Mouse (Mus musculus): Measurements from ENCODE around the gene Fgfbp3.
"Not testable (repeated sequence)": the region's sequence is repeated elsewhere in the genome, so short reads cannot be mapped to it uniquely, and the experiment has no call there.

The Fgfbp3 gene

GRCm38 (mm10) chr19:36910424-36911045, 8.9 kb downstream of the Fgfbp3 start:
- DNase-seq (ENCODE audit: low spot score): no peak

GRCm38 (mm10) chr19:36909676-36910292, 9.6 kb downstream of the Fgfbp3 start:
- no peak for DNase-seq (ENCODE audit: low spot score)

- no peak for DNase-seq (ENCODE audit: low spot score)
These were observed 10.3 kb downstream of the Fgfbp3 start for GRCm38 (mm10) chr19:36909150-36909549.

DNA sequence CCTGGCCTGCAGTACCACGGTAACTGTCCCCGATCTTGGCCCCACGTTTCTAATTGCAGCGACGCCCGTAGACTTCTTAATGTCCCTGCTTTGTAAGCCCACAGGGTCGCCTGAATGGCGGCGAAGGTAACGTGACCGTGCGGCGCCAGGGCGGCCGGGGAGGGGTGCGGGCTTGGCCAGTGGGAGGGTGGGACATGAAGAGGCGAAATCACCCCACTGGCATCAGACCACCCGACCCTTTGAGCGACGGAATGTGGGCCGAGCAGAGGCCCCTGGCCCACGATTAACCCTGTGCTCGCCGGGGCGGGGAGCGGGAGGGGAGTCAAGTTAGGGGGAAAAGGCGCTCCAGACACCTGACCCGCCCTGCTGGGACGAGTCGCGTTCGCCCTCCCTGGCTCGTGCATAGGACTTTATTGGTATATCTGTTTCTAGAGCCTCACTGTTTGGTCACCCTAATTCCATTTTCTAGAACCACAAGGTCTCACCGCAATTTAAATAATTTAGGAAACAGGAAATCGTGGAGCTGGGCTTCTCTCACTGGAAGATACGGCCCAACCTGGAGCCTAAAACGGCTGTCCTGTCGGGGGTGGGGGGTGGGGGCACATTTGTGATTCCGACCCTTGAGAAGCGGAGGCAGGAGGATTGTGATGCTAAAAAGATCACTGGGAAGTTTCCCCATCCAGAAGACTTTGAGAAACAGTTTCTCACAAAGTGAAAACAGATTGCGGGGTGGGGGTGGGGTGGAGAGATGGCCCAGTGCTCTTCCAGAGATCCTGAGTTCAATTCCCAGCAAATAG, 15.0 kb downstream of the Fgfbp3 start:
- no peak for DNase-seq (ENCODE audit: low spot score)

GRCm38 (mm10) chr19:36903377-36903776, 16.0 kb downstream of the Fgfbp3 start:
- no peak for DNase-seq (ENCODE audit: low spot score)

DNA sequence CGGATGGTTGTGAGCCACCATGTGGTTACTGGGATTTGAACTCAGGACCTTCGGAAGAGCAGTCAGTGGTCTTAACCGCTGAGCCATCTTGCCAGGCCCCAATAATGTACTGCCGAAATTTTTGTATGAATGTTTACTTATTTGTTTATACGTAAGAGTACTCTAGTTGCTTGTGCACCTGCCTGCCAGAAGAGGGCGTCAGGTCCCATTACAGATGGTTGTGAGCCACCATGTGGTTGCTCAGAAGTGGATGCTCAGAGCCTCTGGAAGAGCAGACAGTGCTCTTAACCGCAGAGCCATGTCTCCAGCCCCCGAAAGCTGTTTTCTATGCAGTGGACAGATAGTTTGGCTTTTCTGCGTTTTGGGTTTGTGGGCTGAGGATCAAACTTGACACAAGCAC, 21.6 kb downstream of the Fgfbp3 start:
- DNase-seq (ENCODE audit: low spot score): no peak

GRCm38 (mm10) chr19:36896791-36897569, 22.4 kb downstream of the Fgfbp3 start:
- DNase-seq (ENCODE audit: low spot score): no peak

DNA sequence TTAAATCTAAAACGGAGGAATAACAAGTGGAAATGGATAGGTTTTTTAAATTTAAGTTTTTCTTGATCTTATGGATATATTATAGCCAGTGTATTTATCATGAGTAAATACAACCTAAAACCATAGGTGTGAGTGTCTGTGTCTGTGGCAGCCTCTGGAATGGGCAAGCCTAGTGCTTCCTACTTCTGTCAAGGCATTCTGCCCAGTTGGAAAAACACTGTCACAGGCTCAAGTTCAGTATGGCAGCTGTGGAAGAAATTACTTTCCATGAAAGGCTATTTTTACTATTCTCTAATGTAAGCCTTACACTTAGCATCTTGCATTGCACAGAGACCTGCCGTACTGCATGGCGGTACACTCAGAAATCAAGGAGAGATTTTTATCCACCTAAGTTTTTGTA, 27.7 kb downstream of the Fgfbp3 start:
- no peak for DNase-seq (ENCODE audit: low spot score)

DNA sequence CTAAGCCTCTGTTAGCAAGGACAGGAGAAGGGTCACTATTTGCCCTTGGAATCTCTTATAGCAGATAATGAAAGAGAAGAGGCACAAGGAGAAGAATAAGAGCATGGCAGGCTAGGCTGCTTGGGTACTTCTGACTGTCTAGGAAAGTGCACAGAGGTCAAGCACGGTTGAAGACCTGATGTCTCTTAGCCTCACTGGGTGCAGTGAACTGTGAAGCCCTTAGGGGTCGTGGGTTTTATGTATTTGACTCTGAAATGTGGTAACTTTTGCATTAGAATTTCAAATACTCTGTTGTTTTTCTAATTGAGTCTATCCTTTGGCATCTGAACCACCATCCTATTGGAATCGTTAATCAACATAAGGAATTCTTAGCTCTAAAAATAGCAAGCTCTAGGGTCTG, 31.7 kb downstream of the Fgfbp3 start:
- DNase-seq (ENCODE audit: low spot score): no peak

DNA sequence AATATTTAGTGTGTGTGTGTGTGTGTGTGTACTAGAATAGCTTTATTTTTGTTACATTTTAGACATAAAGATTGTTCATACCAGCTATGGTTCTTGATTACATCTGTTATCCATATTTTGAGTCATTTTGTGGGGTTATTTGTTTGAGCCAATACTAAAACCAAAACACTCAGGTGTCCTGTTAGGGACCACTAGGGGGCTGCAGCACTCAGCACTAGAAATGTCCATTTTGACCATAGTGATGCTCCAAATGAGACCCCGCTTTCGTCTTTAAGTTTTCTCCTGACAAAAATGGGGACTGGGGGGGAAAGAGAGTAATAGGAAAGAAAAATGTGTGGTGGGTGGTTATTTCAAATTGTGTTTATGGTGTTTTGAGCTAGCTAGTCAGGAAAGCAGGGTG, 33.1 kb downstream of the Fgfbp3 start:
- DNase-seq (ENCODE audit: low spot score): no peak

DNA sequence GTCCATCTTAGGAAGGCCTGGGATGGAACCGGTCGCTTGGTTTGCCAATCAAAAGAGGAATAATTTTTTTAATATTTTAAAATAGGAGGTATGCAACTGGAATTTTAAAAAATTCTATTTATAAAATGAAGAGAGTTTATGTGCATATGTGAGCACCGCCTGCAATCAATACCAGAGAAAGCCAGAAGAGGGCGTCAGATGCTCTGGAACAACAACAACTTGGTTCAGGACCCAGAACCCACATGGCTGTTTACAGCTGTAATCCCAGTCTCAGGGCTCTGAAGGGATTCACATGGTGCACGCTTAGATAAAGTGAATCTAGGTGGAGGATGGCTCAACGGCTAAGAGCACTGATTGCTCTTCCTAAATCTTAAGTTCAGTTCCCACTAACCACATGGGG, 36.3 kb downstream of the Fgfbp3 start:
- no peak for DNase-seq (ENCODE audit: low spot score)

- DNase-seq (ENCODE audit: low spot score): no peak
These were observed 40.5 kb downstream of the Fgfbp3 start for GRCm38 (mm10) chr19:36878743-36879495.

GRCm38 (mm10) chr19:36877329-36877728, 42.1 kb downstream of the Fgfbp3 start:
- no peak for DNase-seq (ENCODE audit: low spot score)

GRCm38 (mm10) chr19:36874651-36875050, 44.8 kb downstream of the Fgfbp3 start:
- no peak for DNase-seq (ENCODE audit: low spot score)

DNA sequence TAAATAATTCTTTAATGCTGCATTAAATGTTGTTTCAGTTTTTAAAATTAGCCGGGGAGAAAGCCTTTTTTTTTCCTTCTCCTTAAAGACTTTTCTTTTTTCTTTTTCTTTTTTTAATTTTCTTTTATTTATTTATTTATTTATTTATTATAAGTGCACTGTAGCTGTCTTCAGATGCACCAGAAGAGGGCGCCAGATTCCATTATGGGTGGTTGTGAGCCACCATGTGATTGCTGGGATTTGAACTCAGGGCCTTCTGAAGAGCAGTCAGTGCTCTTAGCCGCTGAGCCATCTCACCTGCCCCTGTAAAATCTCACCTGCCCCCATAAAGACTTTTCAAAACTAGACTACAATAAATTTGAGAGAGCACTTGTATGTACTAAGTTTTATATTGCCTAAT, 50.7 kb downstream of the Fgfbp3 start:
- DNase-seq (ENCODE audit: low spot score): not testable (repeated sequence)
